Mouse (Mus musculus): ENCODE results near the gene Skida1.
"Not testable (repeated sequence)": the region's sequence is repeated elsewhere in the genome, so short reads cannot be mapped to it uniquely, and the experiment has no call there.

Skida1 gene

GRCm38 (mm10) chr2:18048453-18049075 is at the start of gene Skida1:
TSS of gene Skida1 (minus strand) at chr2:18049051.
- no peak for DNase-seq

GRCm38 (mm10) chr2:18095804-18096203 is 47.0 kb upstream of the Skida1 start:
- no peak for DNase-seq

- DNase-seq = no peak
Measured at GRCm38 (mm10) chr2:18094319-18094718, 45.5 kb upstream of the Skida1 start.

GRCm38 (mm10) chr2:18093858-18094257 is 45.0 kb upstream of the Skida1 start:
- DNase-seq = no peak

- not testable (repeated sequence) for DNase-seq
Measured at GRCm38 (mm10) chr2:18087695-18088094, 38.8 kb upstream of the Skida1 start.

GRCm38 (mm10) chr2:18080182-18080860 is 31.5 kb upstream of the Skida1 start:
- no peak for DNase-seq

- no peak for DNase-seq
Measured at GRCm38 (mm10) chr2:18071947-18072346, 23.1 kb upstream of the Skida1 start.

GRCm38 (mm10) chr2:18068071-18068796 is 19.4 kb upstream of the Skida1 start:
- DNase-seq = no peak

- no peak for DNase-seq
Measured at GRCm38 (mm10) chr2:18066436-18066835, 17.6 kb upstream of the Skida1 start.

GRCm38 (mm10) chr2:18065708-18066030 is 16.8 kb upstream of the Skida1 start:
- DNase-seq = no peak

GRCm38 (mm10) chr2:18064941-18065707 is 16.3 kb upstream of the Skida1 start:
- DNase-seq = peak; percentile 89

- DNase-seq = peak; percentile 94
Measured at GRCm38 (mm10) chr2:18064356-18064858, 15.6 kb upstream of the Skida1 start.

- DNase-seq = no peak
Measured at GRCm38 (mm10) chr2:18063763-18064251, 15.0 kb upstream of the Skida1 start.

GRCm38 (mm10) chr2:18060396-18060795 is 11.5 kb upstream of the Skida1 start:
- DNase-seq = no peak

- no peak for DNase-seq
Measured at GRCm38 (mm10) chr2:18059891-18060290, 11.0 kb upstream of the Skida1 start.

- DNase-seq = no peak
Measured at GRCm38 (mm10) chr2:18059063-18059462, 10.2 kb upstream of the Skida1 start.

GRCm38 (mm10) chr2:18058146-18058708 is 9.4 kb upstream of the Skida1 start:
- no peak for DNase-seq

GRCm38 (mm10) chr2:18057336-18058145 is 8.7 kb upstream of the Skida1 start:
- peak; percentile 74 for DNase-seq

- DNase-seq = peak; percentile 87
Measured at GRCm38 (mm10) chr2:18056786-18057255, 8.0 kb upstream of the Skida1 start.

GRCm38 (mm10) chr2:18055929-18056785 is 7.3 kb upstream of the Skida1 start:
- DNase-seq = peak; percentile 97
